Mouse (Mus musculus) hindbrain, embryonic 13.5 days (tissue): ENCODE data around the gene Omp. TPM values are rescaled to one million over a fixed set of nuclear protein-coding genes. Genes with fewer than 3 reads are reported as not detected.

Source experiments
- ATAC-seq: fragments of 200-750 bp; cut with Nextera tagmentation; 2 replicates; pipeline ENCODE4 v1.8.0; 2017; ENCODE audit warnings: moderate TSS enrichment; ENCODE audit not compliant: low FRiP score
- H3K27ac ChIP-seq: fragments of 300-500 bp; sonication (generic); 2 replicates; pipeline ENCODE4 v1.5.1; 2015; ENCODE audit warnings: inconsistent platforms, mild to moderate bottlenecking, moderate library complexity
- H3K27me3 ChIP-seq: fragments of 300-500 bp; sonication (generic); 2 replicates; pipeline ENCODE4 v1.6.1; 2015; ENCODE audit warnings: mild to moderate bottlenecking, inconsistent platforms
- H3K36me3 ChIP-seq: fragments of 300-500 bp; sonication (generic); 2 replicates; pipeline ENCODE4 v1.6.1; 2015; ENCODE audit warnings: mild to moderate bottlenecking, inconsistent platforms
- H3K4me1 ChIP-seq: fragments of 300-500 bp; sonication (generic); replicated peaks from 2 replicates; pipeline ENCODE4 v1.6.1; 2015; ENCODE audit warnings: inconsistent platforms
- H3K4me2 ChIP-seq: fragments of 300-500 bp; sonication (generic); 2 replicates; pipeline ENCODE4 v1.6.1; 2015; ENCODE audit warnings: inconsistent platforms, mild to moderate bottlenecking, moderate library complexity
- H3K4me3 ChIP-seq: fragments of 300-500 bp; sonication (generic); 2 replicates; pipeline ENCODE4 v1.5.1; 2015; ENCODE audit warnings: mild to moderate bottlenecking, inconsistent platforms
- H3K9ac ChIP-seq: fragments of 300-500 bp; sonication (generic); 2 replicates; pipeline ENCODE4 v1.6.1; 2015; ENCODE audit warnings: mild to moderate bottlenecking, inconsistent platforms
- H3K9me3 ChIP-seq: fragments of 300-500 bp; sonication (generic); 2 replicates; pipeline ENCODE4 v1.6.1; 2016; ENCODE audit warnings: inconsistent platforms
- WGBS: fragments of 180-500 bp; shearing (Covaris S2); methylation state at CpG from one replicate; pipeline ENCODE4 v1.1.7; 2015; 5-methylcytosine and 5-hydroxymethylcytosine counted together
- polyA plus RNA-seq: library from polyadenylated mRNA; unstranded; fragments of >200 nt; fragmentation: Nextera tagmentation; extraction: Ambion mirVana; gene quantifications from 2 replicates; pipeline ENCODE4 v1.2.1, GENCODE M21; 2015

Gene Omp
- polyA plus RNA-seq, 1 experiment from 2014 or later = 0.30 TPM

- Histone ChIP-seq H3K4me3 (no peak overlapping the region), H3K27me3 (peaks cover 35% of the 10 kb centered on the region), H3K9ac (no peak overlapping the region), H3K4me2 (no peak overlapping the region), H3K27ac (no peak overlapping the region), H3K36me3 (no peaks in the 10 kb centered on the region), H3K9me3 (no peaks in the 10 kb centered on the region), H3K4me1 (peaks cover 13% of the 10 kb centered on the region)
- WGBS = 84% methylated on average over 16 of the region's 16 CpGs
- ATAC-seq = no peak
Observed at GRCm38 (mm10) chr7:98108636-98109430, 36.5 kb downstream of the Omp start.

- H3K36me3 ChIP-seq = no peaks in the 10 kb centered on the region
- no peak overlapping the region for H3K9ac ChIP-seq
- H3K4me1 ChIP-seq = peaks cover 30% of the 10 kb centered on the region
- no peaks in the 10 kb centered on the region for H3K9me3 ChIP-seq
- no peak overlapping the region for H3K27ac ChIP-seq
- ATAC-seq = no peak
- WGBS = 87% methylated on average over 7 of the region's 7 CpGs
- H3K27me3 ChIP-seq = peaks cover 17% of the 10 kb centered on the region
- H3K4me3 ChIP-seq = no peak overlapping the region
- no peak overlapping the region for H3K4me2 ChIP-seq
Observed at GRCm38 (mm10) chr7:98106272-98106671, 39.0 kb downstream of the Omp start.

- Histone ChIP-seq H3K27me3 (0 out of 2 replicates have a peak, but pooled peaks cover 3% of the 10 kb centered on the region), H3K9ac (peak overlapping the region; percentile 53; the same call in 1 of the 2 replicates), H3K4me3 (no peak overlapping the region), H3K4me2 (no peak overlapping the region), H3K9me3 (no peaks in the 10 kb centered on the region), H3K27ac (no peak overlapping the region; the same call in 1 of the 2 replicates), H3K36me3 (no peaks in the 10 kb centered on the region), H3K4me1 (peaks cover 28% of the 10 kb centered on the region)
- 67% methylated on average over 16 of the region's 16 CpGs for WGBS
- ATAC-seq = no peak
Observed at GRCm38 (mm10) chr7:98104481-98105435, 40.5 kb downstream of the Omp start.

- Histone ChIP-seq H3K4me2 (no peak overlapping the region), H3K4me3 (no peak overlapping the region), H3K27ac (no peak overlapping the region), H3K4me1 (peaks cover 28% of the 10 kb centered on the region), H3K36me3 (no peaks in the 10 kb centered on the region), H3K9ac (no peak overlapping the region), H3K27me3 (no peaks in the 10 kb centered on the region), H3K9me3 (no peaks in the 10 kb centered on the region)
- WGBS = 82% methylated on average over 5 of the region's 5 CpGs
- ATAC-seq = no peak; the same call in 1 of the 2 replicates
Observed at GRCm38 (mm10) chr7:98103942-98104292, 41.4 kb downstream of the Omp start.

GRCm38 (mm10) chr7:98103002-98103941 lies 42.0 kb downstream of the Omp start:
- peak overlapping the region; percentile 67 for H3K9ac ChIP-seq
- ATAC-seq = peak; percentile 62
- peak overlapping the region; percentile 57 for H3K4me2 ChIP-seq
- H3K4me1 ChIP-seq = peaks cover 26% of the 10 kb centered on the region
- 20% methylated on average over 20 of the region's 26 CpGs for WGBS
- peak overlapping the region; percentile 80 for H3K27ac ChIP-seq
- 0 out of 2 replicates have a peak, but pooled peaks cover under 1% of the 10 kb centered on the region for H3K36me3 ChIP-seq
- H3K4me3 ChIP-seq = peak overlapping the region; percentile 25
- no peaks in the 10 kb centered on the region for H3K27me3 ChIP-seq
- H3K9me3 ChIP-seq = no peaks in the 10 kb centered on the region

- H3K4me3 ChIP-seq = peak overlapping the region; percentile 25; the same call in 1 of the 2 replicates
- no peaks in the 10 kb centered on the region for H3K27me3 ChIP-seq
- H3K27ac ChIP-seq = peak overlapping the region; percentile 80
- 97% methylated on average over 11 of the region's 11 CpGs for WGBS
- peaks cover 26% of the 10 kb centered on the region for H3K4me1 ChIP-seq
- H3K9ac ChIP-seq = peak overlapping the region; percentile 67
- no peaks in the 10 kb centered on the region for H3K9me3 ChIP-seq
- peak overlapping the region; percentile 57 for H3K4me2 ChIP-seq
- peaks cover 8% of the 10 kb centered on the region for H3K36me3 ChIP-seq
- ATAC-seq = peak; percentile 15; the same call in 1 of the 2 replicates
Observed at GRCm38 (mm10) chr7:98102488-98102887, 42.8 kb downstream of the Omp start.

- WGBS = 93% methylated on average over 8 of the region's 8 CpGs
- no peak overlapping the region for H3K4me3 ChIP-seq
- H3K4me1 ChIP-seq = peaks cover 16% of the 10 kb centered on the region
- H3K9me3 ChIP-seq = peaks cover 3% of the 10 kb centered on the region; the same call in 1 of the 2 replicates
- no peaks in the 10 kb centered on the region for H3K27me3 ChIP-seq
- H3K9ac ChIP-seq = no peak overlapping the region
- ATAC-seq = no peak
- no peak overlapping the region for H3K27ac ChIP-seq
- peaks cover 27% of the 10 kb centered on the region for H3K36me3 ChIP-seq
- H3K4me2 ChIP-seq = no peak overlapping the region
Observed at GRCm38 (mm10) chr7:98097557-98097956, 47.7 kb downstream of the Omp start.

DNA sequence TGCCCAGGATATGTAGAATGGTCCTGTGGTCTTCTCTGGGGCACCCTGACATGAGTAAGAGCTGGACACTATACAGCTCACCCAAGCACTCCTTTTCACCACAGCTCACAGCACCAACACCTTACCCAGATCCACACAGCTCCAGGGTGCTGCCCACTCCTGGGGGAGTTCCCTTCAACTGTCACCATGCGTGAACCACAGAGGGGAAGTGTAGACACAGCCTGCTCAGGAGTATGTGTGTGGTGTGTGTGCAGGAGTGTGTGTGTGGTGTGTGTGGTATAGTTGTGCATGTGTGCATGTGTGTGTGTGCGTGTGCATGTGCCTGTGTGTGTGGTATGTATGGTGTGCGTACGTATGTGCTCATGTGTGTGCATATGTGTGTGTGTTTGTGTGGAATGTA lies 49.5 kb downstream of the Omp start:
- Histone ChIP-seq H3K4me3 (no peak overlapping the region), H3K4me2 (no peak overlapping the region), H3K4me1 (0 out of 2 replicates have a peak, but pooled peaks cover 3% of the 10 kb centered on the region), H3K27me3 (no peaks in the 10 kb centered on the region), H3K27ac (no peak overlapping the region), H3K36me3 (peaks cover 43% of the 10 kb centered on the region), H3K9me3 (peaks cover 3% of the 10 kb centered on the region; the same call in 1 of the 2 replicates), H3K9ac (no peak overlapping the region)
- WGBS = 93% methylated on average over 4 of the region's 4 CpGs
- ATAC-seq = no peak

Other genes with a start within 250 kb of the Omp start
- gene Gdpd4, start 225.5 kb downstream of the Omp start, polyA plus RNA-seq = 0.05 TPM in 1 of 2 replicates, not detected in the other
- 17.3 and 18.4 TPM in 2 replicates for gene Myo7a, start 26.0 kb downstream of the Omp start, polyA plus RNA-seq
- 15.3 and 16.3 TPM in 2 replicates for gene Capn5, start 32.8 kb upstream of the Omp start, polyA plus RNA-seq
- gene B3gnt6, start 54.0 kb upstream of the Omp start, polyA plus RNA-seq = 0.27 TPM in 1 of 2 replicates, not detected in the other
- gene Acer3, start 175.7 kb upstream of the Omp start, polyA plus RNA-seq = 16.6 and 18.3 TPM in 2 replicates
- gene Tsku, start 215.8 kb upstream of the Omp start, polyA plus RNA-seq = 9.1 and 10.3 TPM in 2 replicates